Mouse (Mus musculus) cortical plate, adult 2 months (tissue): ENCODE measurements around the gene Cfap45.

ENCODE experiments used
- CTCF ChIP-seq: fragments of 200-500 bp; IDR thresholded peaks from 2 replicates; pipeline ENCODE4 v1.5.1; 2011; ENCODE audit warnings: mild to moderate bottlenecking, control low read depth, low read length; ENCODE audit not compliant: insufficient read depth; ENCODE audit errors: extremely low read depth
- POLR2A ChIP-seq: fragments of 200-500 bp; IDR thresholded peaks from 2 replicates; pipeline ENCODE4 v1.6.1; 2011; ENCODE audit warnings: mild to moderate bottlenecking, low read length, control low read depth; ENCODE audit not compliant: insufficient read depth; ENCODE audit errors: extremely low read depth

GRCm38 (mm10) chr1:172518013-172518412, 2.6 kb upstream of the Cfap45 start:
- TF ChIP-seq CTCF (0 out of 2 replicates have a peak, but pooled peaks have one; percentile 19), POLR2A (no peak)
